Mouse (Mus musculus) layer of hippocampus, adult 6 months (tissue): Measurements from ENCODE around the gene Olfr975. TPM values are rescaled to one million over a fixed set of nuclear protein-coding genes. Genes with fewer than 3 reads are reported as not detected.

Experiments used
- long read RNA-seq, 2 experiments: library from polyadenylated mRNA; unstranded; transcript quantifications; one replicate each; pipeline ENCODE4 v2.0.0; 2019 to 2020
- polyA plus RNA-seq: library from polyadenylated mRNA; unstranded; fragments of <200 nt; fragmentation: Nextera tagmentation; gene quantifications from 2 replicates; pipeline ENCODE4 v1.2.3, GENCODE M21; 2021

Gene Olfr975
- polyA plus RNA-seq = not detected in 2 replicates
- long read RNA-seq, experiment 1 = 0 reads
- long read RNA-seq, experiment 2 = 0 reads

GRCm38 (mm10) chr9:39951946-39952345 is at the start of gene Olfr975:
TSS of gene Olfr975 (minus strand) at chr9:39952046.

GRCm38 (mm10) chr9:39991813-39992212 is 40.0 kb upstream of the Olfr975 start, which contains the start of gene Olfr978:
TSS of gene Olfr978 (plus strand) at chr9:39992113.

GRCm38 (mm10) chr9:39961033-39961432 is 9.2 kb upstream of the Olfr975 start, which contains the start of gene Olfr976:
TSS of gene Olfr976 (minus strand) at chr9:39961133.

GRCm38 (mm10) chr9:39937201-39937600 is 14.6 kb downstream of the Olfr975 start, which contains the start of gene Olfr974:
TSS of gene Olfr974 (plus strand) at chr9:39937501.

GRCm38 (mm10) chr9:39907036-39907435 is 44.8 kb downstream of the Olfr975 start, which contains the start of gene Olfr229:
TSS of gene Olfr229 (plus strand) at chr9:39907336.

Other genes starting within 250 kb of the Olfr975 start
- gene Olfr149, start 244.9 kb downstream of the Olfr975 start, polyA plus RNA-seq = not detected in 2 replicates
- gene Olfr965, start 240.7 kb downstream of the Olfr975 start, polyA plus RNA-seq = not detected in 2 replicates
- not detected in 2 replicates for gene Olfr150, start 221.1 kb downstream of the Olfr975 start, polyA plus RNA-seq
- not detected in 2 replicates for gene Olfr967, start 205.8 kb downstream of the Olfr975 start, polyA plus RNA-seq
- not detected in 2 replicates for gene Olfr968, start 168.8 kb downstream of the Olfr975 start, polyA plus RNA-seq
- gene Olfr969, start 161.1 kb downstream of the Olfr975 start, polyA plus RNA-seq = not detected in 2 replicates
- not detected in 2 replicates for gene Olfr970, start 143.2 kb downstream of the Olfr975 start, polyA plus RNA-seq
- gene Olfr971, start 115.2 kb downstream of the Olfr975 start, polyA plus RNA-seq = not detected in 2 replicates
- not detected in 2 replicates for gene Olfr972, start 85.6 kb downstream of the Olfr975 start, polyA plus RNA-seq
- gene Olfr229, start 44.7 kb downstream of the Olfr975 start, polyA plus RNA-seq = not detected in 2 replicates
- not detected in 2 replicates for gene Olfr974, start 14.5 kb downstream of the Olfr975 start, polyA plus RNA-seq
- gene Olfr976, start 9.1 kb upstream of the Olfr975 start, polyA plus RNA-seq = not detected in 2 replicates
- not detected in 2 replicates for gene Olfr978, start 40.1 kb upstream of the Olfr975 start, polyA plus RNA-seq
- not detected in 2 replicates for gene Olfr979, start 51.4 kb upstream of the Olfr975 start, polyA plus RNA-seq
- not detected in 2 replicates for gene Olfr980, start 57.5 kb upstream of the Olfr975 start, polyA plus RNA-seq
- gene Olfr981, start 69.4 kb upstream of the Olfr975 start, polyA plus RNA-seq = not detected in 2 replicates
- not detected in 2 replicates for gene Olfr982, start 121.8 kb upstream of the Olfr975 start, polyA plus RNA-seq
- gene Olfr983, start 141.5 kb upstream of the Olfr975 start, polyA plus RNA-seq = not detected in 2 replicates
- not detected in 2 replicates for gene Olfr984, start 162.2 kb upstream of the Olfr975 start, polyA plus RNA-seq
- not detected in 2 replicates for gene Olfr985, start 178.1 kb upstream of the Olfr975 start, polyA plus RNA-seq
- gene Tmem225, start 196.1 kb upstream of the Olfr975 start, polyA plus RNA-seq = not detected in 2 replicates
- gene Olfr986, start 228.9 kb upstream of the Olfr975 start, polyA plus RNA-seq = not detected in 2 replicates
- 1.4 and 1.8 TPM in 2 replicates for gene Zfp202, start 240.3 kb upstream of the Olfr975 start, polyA plus RNA-seq